Mouse (Mus musculus) megakaryocyte, embryonic 14.5 days (primary cell): ENCODE measurements around the gene Hist2h2be. TPM values are rescaled to one million over a fixed set of nuclear protein-coding genes. Genes with fewer than 3 reads are reported as not detected.
"Not testable (repeated sequence)": the region's sequence is repeated elsewhere in the genome, so short reads cannot be mapped to it uniquely, and the experiment has no call there.

Experiments
- H3K27me3 ChIP-seq: replicated peaks from 2 replicates; pipeline ENCODE3; 2012; ENCODE audit warnings: inconsistent platforms
- H3K36me3 ChIP-seq: replicated peaks from 2 replicates; pipeline ENCODE3; 2012; ENCODE audit warnings: low read length, inconsistent platforms, mixed read lengths
- H3K4me1 ChIP-seq: 2 replicates; pipeline ENCODE4 v1.6.1; 2012; ENCODE audit warnings: inconsistent platforms
- H3K4me3 ChIP-seq: replicated peaks from 2 replicates; pipeline ENCODE3; 2012; ENCODE audit warnings: moderate library complexity, mild to moderate bottlenecking, inconsistent platforms
- H3K9me3 ChIP-seq: 2 replicates; pipeline ENCODE4 v1.6.1; 2012; ENCODE audit warnings: inconsistent platforms
- FLI1 ChIP-seq: IDR thresholded peaks from 2 replicates; pipeline ENCODE4 v1.6.1; 2012; ENCODE audit warnings: low read length, inconsistent platforms, mixed read lengths
- GATA1 ChIP-seq: IDR thresholded peaks from 3 replicates; pipeline ENCODE4 v1.6.1; 2012; ENCODE audit warnings: mixed read lengths, low read length, inconsistent platforms, borderline replicate concordance
- polyA plus RNA-seq: library from polyadenylated mRNA; stranded (reverse); fragments of >175 nt; gene quantifications from 2 replicates; pipeline ENCODE4 v1.2.3, GENCODE M21; 2012; ENCODE audit warnings: low replicate concordance; ENCODE audit not compliant: insufficient read depth

Gene Hist2h2be
- polyA plus RNA-seq, 1 experiment: 0.10 TPM

DNA sequence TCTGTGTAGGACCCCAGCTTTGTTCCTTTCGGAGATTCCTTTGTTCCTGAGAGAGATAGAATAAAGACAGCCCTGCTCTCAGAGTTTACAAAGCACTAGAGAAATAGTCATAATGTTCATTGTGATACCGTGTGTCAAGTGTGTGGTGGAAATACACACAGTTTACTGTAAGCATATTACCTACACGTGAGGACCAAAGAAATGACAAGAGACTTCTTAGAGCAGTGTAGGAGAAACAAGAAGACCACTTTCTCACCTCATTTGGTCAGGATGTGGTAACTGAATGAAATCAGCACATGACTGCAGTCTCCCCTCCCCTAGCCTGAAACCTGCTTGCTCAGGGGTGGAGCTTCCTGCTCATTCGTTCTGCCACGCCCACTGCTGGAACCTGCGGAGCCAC lies 22.7 kb upstream of the Hist2h2be start:
- Histone ChIP-seq H3K27me3 (peaks cover 4% of the 10 kb centered on the region), H3K4me3 (peak overlapping the region; percentile 94), H3K36me3 (peaks cover 22% of the 10 kb centered on the region), H3K4me1 (peaks cover 51% of the 10 kb centered on the region), H3K9me3 (peaks cover 5% of the 10 kb centered on the region; the same call in 1 of the 2 replicates)
- no peak for TF ChIP-seq FLI1
- TF ChIP-seq GATA1: no peak

DNA sequence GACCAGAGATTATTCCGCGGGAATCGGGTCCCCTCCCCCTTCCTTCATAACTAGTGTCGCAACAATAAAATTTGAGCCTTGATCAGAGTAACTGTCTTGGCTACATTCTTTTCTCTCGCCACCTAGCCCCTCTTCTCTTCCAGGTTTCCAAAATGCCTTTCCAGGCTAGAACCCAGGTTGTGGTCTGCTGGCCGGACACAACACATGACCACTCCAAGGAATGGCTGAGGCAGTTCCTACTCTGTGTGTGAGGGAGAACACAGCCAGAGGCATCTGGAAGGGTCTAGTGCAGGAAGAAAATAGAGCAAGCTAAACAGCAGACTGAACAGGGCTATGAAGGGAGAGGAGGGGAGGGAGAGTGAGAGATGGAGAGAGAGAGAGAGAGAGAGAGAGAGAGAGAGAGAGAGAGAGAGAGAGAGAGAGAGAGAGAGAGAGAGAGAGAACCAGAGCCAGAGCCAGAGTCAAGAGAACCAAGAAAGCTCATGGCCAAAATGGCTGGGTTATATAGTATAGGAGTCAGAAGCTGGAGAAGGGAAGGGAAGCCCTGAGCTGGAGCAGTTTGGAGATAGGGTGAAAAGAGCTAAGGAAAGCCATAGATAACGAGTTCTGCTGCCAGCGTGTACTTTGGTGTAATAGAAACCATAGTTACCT lies 22.2 kb upstream of the Hist2h2be start:
- H3K27me3 ChIP-seq, H3K4me3 ChIP-seq, H3K9me3 ChIP-seq: not testable (repeated sequence)
- H3K4me1 ChIP-seq: peaks cover 46% of the 10 kb centered on the region
- H3K36me3 ChIP-seq: peaks cover 22% of the 10 kb centered on the region

DNA sequence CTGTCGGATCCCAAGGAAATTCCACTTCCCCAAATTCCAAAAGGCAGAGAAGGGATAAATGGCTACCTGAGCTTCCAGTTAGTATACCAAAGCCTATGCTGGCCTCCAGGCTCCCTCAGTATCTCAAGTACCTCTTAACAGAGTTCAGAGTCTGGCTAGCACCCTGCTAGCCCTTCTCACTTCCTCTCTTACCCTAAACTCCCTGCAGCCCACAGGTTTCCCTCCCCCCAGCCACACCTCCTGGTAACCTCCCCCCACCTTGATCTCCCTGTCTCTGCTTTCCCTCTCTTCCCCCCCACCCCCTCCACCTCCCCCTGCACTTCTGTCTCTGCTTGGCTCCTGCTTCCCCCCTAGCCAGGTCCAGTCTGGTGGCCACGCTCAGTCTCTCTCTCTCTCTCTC lies 21.2 kb upstream of the Hist2h2be start:
- Histone ChIP-seq H3K4me1 (peaks cover 42% of the 10 kb centered on the region), H3K9me3 (peaks cover 5% of the 10 kb centered on the region; the same call in 1 of the 2 replicates), H3K4me3 (no peak overlapping the region), H3K27me3 (no peaks in the 10 kb centered on the region), H3K36me3 (peaks cover 15% of the 10 kb centered on the region)
- no peak for TF ChIP-seq FLI1

DNA sequence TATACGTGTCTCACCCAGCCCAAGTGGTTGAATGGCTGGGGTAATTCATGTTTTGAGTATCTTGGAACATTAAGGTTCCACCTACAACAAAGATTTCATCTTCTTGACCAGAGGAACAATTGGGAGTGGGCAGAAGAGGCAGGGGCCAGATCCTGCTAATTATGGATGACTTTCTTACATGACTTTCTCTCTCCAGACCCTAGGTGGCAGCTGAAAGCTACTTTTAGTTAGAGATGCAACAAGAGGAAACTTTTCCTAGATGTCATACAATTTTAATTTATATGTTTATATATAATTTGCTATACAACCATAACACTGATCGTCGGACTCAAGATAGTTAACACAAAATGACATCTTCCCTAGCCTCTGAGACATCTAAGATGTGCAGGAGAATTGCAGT lies 13.1 kb upstream of the Hist2h2be start:
- peaks cover 1% of the 10 kb centered on the region for H3K27me3 ChIP-seq

DNA sequence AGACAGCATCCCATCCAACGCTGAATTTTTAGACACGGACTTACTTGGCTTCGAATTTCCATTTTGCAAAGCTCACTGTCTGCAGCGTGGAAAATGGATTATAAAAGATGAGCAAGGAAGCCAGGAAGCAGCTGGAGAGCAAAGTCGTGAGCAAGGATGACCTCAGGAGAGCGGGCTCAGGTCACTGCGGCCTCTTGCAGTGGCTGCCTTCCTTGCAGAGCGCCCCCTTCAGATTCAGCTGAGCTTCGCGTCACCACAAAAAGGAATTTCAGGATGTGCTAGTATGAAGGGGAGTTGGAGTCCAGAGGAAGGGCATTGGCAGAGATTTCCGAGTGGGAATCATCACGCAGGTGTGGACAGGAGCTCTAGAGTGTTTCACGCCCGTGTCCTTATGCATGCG lies 11.7 kb upstream of the Hist2h2be start:
- H3K4me3 ChIP-seq: no peak overlapping the region
- H3K27me3 ChIP-seq: peaks cover 1% of the 10 kb centered on the region
- no peak for TF ChIP-seq GATA1
- no peak for TF ChIP-seq FLI1
- H3K4me1 ChIP-seq: peaks cover 19% of the 10 kb centered on the region
- no peaks in the 10 kb centered on the region for H3K36me3 ChIP-seq
- peaks cover 7% of the 10 kb centered on the region for H3K9me3 ChIP-seq

More for the DNA sequence above, 13.1 kb upstream of the Hist2h2be start:
- TF ChIP-seq GATA1 (no peak), FLI1 (no peak)
- no peaks in the 10 kb centered on the region for H3K36me3 ChIP-seq
- H3K4me1 ChIP-seq: peaks cover 19% of the 10 kb centered on the region
- peaks cover 7% of the 10 kb centered on the region for H3K9me3 ChIP-seq
- H3K4me3 ChIP-seq: no peak overlapping the region

DNA sequence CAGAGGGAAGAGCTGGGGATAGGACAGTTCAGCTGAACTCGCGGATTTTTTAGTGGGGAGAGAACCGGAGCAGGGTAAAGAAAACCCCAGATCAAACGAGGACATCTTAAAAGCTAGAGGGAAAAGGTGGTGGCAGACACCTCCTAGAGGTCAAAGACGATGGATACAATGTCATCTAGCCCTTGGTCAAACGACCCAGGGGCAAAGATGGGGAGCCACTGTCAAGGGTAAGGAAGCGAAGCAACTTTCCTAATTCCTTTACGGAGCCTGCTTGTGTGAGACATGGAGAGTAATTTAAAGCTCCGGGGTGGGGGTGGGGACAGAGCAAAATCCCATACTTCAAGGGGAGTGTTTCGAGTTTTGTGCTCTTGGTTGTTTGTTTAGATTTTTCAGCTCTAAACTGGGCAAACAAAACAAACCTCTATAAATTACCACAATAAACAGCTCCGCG lies 1.7 kb upstream of the Hist2h2be start:
- Histone ChIP-seq H3K9me3 (no peaks in the 10 kb centered on the region), H3K36me3 (no peaks in the 10 kb centered on the region), H3K27me3 (no peaks in the 10 kb centered on the region), H3K4me3 (peak overlapping the region; percentile 92), H3K4me1 (peaks cover 42% of the 10 kb centered on the region)
- no peak for TF ChIP-seq FLI1
- no peak for TF ChIP-seq GATA1

DNA sequence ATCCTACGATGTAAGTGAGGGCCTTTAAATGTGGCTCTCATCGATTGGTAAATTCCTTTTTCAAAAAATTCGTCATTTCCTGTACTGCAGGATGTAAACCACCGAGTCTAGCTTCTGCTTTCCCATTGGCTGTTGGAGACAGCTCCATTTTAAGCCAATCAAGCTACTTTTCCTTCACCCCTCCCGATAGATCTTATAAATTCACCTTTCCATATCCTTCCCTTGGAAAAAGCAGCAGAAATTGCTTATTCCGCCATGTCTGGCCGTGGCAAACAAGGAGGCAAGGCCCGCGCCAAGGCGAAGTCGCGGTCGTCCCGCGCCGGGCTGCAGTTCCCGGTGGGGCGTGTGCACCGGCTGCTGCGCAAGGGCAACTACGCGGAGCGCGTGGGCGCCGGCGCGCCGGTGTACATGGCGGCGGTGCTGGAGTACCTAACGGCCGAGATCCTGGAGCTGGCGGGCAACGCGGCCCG lies 1.2 kb upstream of the Hist2h2be start, which contains the start of the genes Bola1 and Hist2h2ab:
TSS of gene Bola1 (minus strand) at position 49 of the 470 bp plus-strand sequence.
TSS of gene Hist2h2ab (plus strand) at position 205 of the 470 bp plus-strand sequence.
- no peaks in the 10 kb centered on the region for H3K36me3 ChIP-seq
- no peak for TF ChIP-seq FLI1
- TF ChIP-seq GATA1: no peak
- no peaks in the 10 kb centered on the region for H3K27me3 ChIP-seq
- peaks cover 47% of the 10 kb centered on the region for H3K4me1 ChIP-seq
- H3K4me3 ChIP-seq: peak within 1 kb of the TSS; percentile 95
- H3K9me3 ChIP-seq: no peaks in the 10 kb centered on the region

DNA sequence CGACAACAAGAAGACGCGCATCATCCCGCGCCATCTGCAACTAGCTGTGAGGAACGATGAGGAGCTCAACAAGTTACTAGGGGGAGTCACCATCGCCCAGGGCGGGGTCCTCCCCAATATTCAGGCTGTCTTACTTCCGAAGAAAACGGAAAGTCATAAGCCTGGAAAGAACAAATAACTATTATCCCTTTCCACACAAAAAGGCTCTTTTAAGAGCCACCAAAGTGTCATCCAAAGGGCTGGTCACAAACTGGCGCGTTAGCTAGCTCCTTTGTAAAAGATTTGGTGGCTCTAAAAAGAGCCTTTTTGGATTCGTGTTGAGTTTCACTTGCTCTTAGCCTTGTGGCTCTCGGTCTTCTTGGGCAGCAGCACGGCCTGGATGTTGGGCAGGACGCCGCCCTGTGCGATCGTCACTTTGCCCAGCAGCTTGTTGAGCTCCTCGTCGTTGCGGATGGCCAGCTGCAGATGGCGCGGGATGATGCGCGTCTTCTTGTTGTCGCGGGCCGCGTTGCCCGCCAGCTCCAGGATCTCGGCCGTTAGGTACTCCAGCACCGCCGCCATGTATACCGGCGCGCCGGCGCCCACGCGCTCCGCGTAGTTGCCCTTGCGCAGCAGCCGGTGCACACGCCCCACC lies 671 bp upstream of the Hist2h2be start:
- not testable (repeated sequence) for H3K36me3 ChIP-seq, H3K27me3 ChIP-seq, H3K9me3 ChIP-seq
- H3K4me1 ChIP-seq: peaks cover 52% of the 10 kb centered on the region
- peak overlapping the region; percentile 95 for H3K4me3 ChIP-seq

DNA sequence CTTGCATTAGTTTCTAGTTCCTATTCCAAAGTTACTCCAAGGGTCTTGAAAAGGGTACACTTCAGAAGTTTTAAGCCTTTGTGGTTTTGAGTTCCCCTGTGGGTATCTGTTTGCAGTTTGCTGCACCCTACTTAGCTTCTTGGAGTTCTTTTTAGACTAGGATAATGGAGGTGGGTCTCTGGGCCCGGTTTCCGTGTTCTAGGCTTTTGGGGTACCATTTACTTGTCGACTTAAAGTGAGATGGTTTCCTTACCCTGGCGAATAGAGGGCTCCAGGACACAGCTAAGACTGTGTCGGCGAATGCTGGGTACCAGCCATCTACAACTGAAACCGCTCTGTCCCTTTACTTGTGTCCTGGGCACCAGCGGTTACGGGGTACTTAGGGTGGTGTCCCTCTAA lies 720 bp downstream of the Hist2h2be start:
- H3K36me3 ChIP-seq: no peaks in the 10 kb centered on the region
- H3K9me3 ChIP-seq: no peaks in the 10 kb centered on the region
- peaks cover 62% of the 10 kb centered on the region for H3K4me1 ChIP-seq
- no peak for TF ChIP-seq FLI1
- no peak for TF ChIP-seq GATA1
- peak overlapping the region; percentile 95 for H3K4me3 ChIP-seq
- no peaks in the 10 kb centered on the region for H3K27me3 ChIP-seq

DNA sequence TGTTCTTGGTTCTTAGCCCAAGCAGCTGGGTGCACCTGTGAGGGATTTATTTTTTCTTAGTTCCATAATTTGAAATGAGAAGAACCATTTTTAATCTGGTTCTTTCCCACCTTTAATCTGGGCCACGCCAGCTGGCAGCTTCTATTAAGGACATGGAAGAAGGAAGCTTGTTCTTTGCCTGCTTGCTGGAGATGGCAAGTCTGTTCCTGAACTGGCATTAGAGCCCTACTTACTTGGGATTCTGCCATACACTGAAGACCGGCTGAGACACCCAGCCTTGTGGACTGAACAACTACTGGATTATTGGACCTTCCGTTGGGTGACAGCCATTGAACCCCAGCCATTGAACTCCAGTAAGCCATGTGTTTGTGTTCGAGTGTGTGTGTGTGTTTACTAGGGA lies 1.9 kb downstream of the Hist2h2be start:
- no peaks in the 10 kb centered on the region for H3K9me3 ChIP-seq
- H3K27me3 ChIP-seq: no peaks in the 10 kb centered on the region
- TF ChIP-seq GATA1: no peak
- no peak for TF ChIP-seq FLI1
- peak overlapping the region; percentile 95 for H3K4me3 ChIP-seq
- H3K36me3 ChIP-seq: no peaks in the 10 kb centered on the region
- peaks cover 71% of the 10 kb centered on the region for H3K4me1 ChIP-seq
